Mouse (Mus musculus): ENCODE results near the gene Perm1. TPM values are rescaled to one million over a fixed set of nuclear protein-coding genes. Genes with fewer than 3 reads are reported as not detected.

Perm1 gene
- polyA plus RNA-seq, 1 experiment from 2014 or later, result 2.2 TPM

DNA sequence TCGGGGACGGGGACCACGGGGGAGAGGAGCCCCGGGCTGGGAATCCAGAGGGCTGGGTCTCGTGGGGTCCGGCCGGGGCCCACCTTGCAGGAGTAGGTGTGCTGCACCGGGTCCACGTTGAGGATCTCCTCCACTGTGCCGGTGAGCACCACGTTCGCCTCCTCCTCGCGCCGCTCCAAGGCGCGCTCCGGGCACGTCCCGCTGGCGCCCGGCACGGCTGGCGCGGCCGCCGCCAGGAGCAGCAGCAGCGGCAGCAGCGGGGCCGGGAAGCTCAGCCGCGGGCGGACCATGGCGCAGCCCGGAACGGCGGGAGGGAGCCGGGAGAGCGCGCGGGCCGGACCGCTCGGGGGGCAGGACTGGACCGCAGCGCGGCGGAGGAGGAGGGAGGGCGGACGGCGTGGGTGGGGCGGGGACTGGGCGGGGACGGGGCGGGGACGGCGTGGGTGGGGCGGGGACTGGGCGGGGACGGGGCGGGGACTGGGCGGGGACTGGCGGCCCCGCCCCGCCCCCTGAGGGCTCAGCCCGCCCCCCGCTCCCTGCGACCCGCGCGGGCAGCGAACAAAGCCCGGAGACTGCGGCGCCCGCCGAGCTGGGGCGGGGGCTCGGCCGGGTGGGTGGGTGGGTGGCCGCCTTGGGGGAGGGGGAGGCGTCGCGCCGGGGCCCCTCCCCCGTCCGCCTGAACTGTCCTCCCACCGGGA lies 18.4 kb upstream of the Perm1 start, which contains the start of gene Agrn:
Gene Agrn, minus strand, starts transcription at position 358 of the 698 bp plus-strand sequence.
- H3K36me3 ChIP-seq (ENCODE audit: control insufficient read depth, insufficient read depth, low read length), result no peaks in the 10 kb centered on the region
- H3K9ac ChIP-seq (ENCODE audit: low read depth, low read length), result peak within 1 kb of the TSS; percentile 95
- ATAC-seq, result peak; percentile 81
- H3K4me2 ChIP-seq (ENCODE audit: low read length), result peak within 1 kb of the TSS; percentile 68
- H3K4me3 ChIP-seq (ENCODE audit: low read length), result peak within 1 kb of the TSS; percentile 82
- peak within 1 kb of the TSS; percentile 87 for H3K27ac ChIP-seq (ENCODE audit: low read depth, low read length)
- peaks cover 31% of the 10 kb centered on the region for H3K4me1 ChIP-seq (ENCODE audit: control insufficient read depth, insufficient read depth, low read depth, low read length)
- no peaks in the 10 kb centered on the region for H3K9me3 ChIP-seq (ENCODE audit: control insufficient read depth, low read length)
- H3K27me3 ChIP-seq (replicated peaks; ENCODE audit: control insufficient read depth, insufficient read depth, low read length), result 0 out of 2 replicates have a peak, but pooled peaks cover under 1% of the 10 kb centered on the region
- WGBS, result 1% methylated on average over 20 of the region's 88 CpGs

DNA sequence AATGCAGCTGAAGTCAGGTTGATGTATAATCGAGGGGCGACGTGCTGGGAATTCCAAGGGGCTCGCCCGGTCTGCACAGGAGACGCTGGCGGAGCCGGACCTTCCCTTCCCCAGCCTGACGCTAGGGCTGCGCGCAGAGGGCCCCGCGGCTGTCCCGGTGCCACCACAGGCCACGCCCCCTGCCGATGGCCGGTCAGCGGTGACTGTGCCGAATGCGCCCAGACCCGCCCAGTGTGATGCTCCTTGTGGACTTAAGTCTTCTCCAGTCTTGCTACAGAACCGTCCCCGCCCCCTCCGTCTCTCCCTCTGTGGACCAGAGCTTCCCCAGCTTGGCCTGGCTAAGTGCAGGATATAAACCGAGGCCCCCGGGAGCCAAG lies 17.9 kb upstream of the Perm1 start:
- Histone ChIP-seq H3K27me3 (replicated peaks; ENCODE audit: control insufficient read depth, insufficient read depth, low read length) (0 out of 2 replicates have a peak, but pooled peaks cover 2% of the 10 kb centered on the region), H3K4me1 (ENCODE audit: control insufficient read depth, insufficient read depth, low read depth, low read length) (peaks cover 31% of the 10 kb centered on the region), H3K4me2 (ENCODE audit: low read length) (peak overlapping the region; percentile 64), H3K27ac (ENCODE audit: low read depth, low read length) (peak overlapping the region; percentile 87), H3K9ac (ENCODE audit: low read depth, low read length) (peak overlapping the region; percentile 67), H3K36me3 (ENCODE audit: control insufficient read depth, insufficient read depth, low read length) (no peaks in the 10 kb centered on the region), H3K9me3 (ENCODE audit: control insufficient read depth, low read length) (no peaks in the 10 kb centered on the region), H3K4me3 (ENCODE audit: low read length) (peak overlapping the region; percentile 82)
- peak; percentile 92 for ATAC-seq
- WGBS, result under 1% methylated on average over 25 of the region's 26 CpGs

DNA sequence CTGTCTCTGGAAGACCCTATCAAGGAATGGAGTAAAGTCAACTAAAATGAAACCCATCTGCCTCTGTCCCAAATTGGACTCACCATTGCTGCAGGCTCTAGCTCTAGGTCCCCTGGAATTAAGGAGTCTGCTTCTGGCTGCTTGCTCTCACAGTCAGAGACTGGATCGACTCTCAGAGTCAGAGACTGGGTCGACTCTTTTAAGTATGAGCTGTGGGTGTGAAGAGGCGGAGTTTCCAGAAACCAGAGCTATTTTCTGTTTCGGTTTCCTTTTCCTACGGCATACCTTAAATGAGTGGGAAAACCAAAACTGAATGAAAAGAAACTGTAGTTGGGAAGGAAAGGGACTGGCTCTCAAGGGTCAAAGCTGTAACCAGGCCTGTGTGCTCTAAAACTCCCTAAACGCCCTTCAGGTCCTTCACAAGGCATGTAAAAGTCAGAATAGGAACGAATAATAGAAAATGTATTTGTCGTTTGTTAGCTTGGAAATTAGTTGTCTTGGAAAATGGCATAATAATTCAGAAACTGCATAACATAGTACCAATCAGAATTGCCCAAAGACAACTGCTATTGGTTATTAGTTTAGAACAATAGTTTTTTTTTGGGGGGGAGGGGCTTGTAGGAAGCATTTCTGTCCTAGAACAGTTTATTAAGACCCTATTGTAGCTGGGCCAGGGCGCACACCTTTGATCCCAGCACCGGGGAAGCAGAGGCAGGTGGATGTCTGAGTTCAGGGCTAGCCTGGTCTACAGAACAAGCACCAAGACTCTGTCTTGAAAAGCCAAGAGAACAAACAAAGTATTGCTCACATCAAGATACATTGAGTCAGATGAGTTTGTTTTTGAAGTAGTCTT lies 14.8 kb upstream of the Perm1 start, which contains the start of gene Isg15:
Gene Isg15, minus strand, starts transcription at position 196 of the 853 bp plus-strand sequence.
- no peak for ATAC-seq
- Histone ChIP-seq H3K4me1 (ENCODE audit: control insufficient read depth, insufficient read depth, low read depth, low read length) (peaks cover 23% of the 10 kb centered on the region), H3K27ac (ENCODE audit: low read depth, low read length) (no peak within 1 kb of the TSS), H3K4me2 (ENCODE audit: low read length) (no peak within 1 kb of the TSS), H3K27me3 (replicated peaks; ENCODE audit: control insufficient read depth, insufficient read depth, low read length) (0 out of 2 replicates have a peak, but pooled peaks cover 2% of the 10 kb centered on the region), H3K9ac (ENCODE audit: low read depth, low read length) (no peak within 1 kb of the TSS), H3K9me3 (ENCODE audit: control insufficient read depth, low read length) (no peaks in the 10 kb centered on the region), H3K36me3 (ENCODE audit: control insufficient read depth, insufficient read depth, low read length) (no peaks in the 10 kb centered on the region), H3K4me3 (ENCODE audit: low read length) (no peak within 1 kb of the TSS)
- WGBS, result 61% methylated on average over 10 of the region's 10 CpGs

DNA sequence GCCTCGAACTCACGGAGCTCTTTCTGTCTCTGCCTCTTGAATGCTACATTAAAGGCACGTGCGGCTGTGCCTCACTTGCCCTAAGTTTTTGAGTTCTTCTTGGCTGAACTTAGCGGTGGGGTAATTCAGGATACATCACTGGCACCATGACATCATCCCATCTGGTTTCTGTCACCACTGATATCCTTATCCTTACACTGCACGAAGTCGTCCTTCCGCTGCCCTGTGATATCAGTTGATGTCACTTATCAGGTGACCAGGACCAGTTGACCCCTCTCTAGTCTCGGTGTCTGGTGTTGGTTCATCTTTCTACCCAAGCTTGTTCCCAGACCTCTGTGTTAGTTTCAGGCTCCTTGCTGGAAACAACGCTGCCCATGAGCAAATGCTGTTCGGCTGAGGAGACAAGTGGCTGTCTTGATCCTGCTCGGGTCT lies 13.2 kb upstream of the Perm1 start:
- no peak for ATAC-seq
- H3K27me3 ChIP-seq (replicated peaks; ENCODE audit: control insufficient read depth, insufficient read depth, low read length), result 0 out of 2 replicates have a peak, but pooled peaks cover 2% of the 10 kb centered on the region
- WGBS, result 41% methylated on average over 12 of the region's 12 CpGs

DNA sequence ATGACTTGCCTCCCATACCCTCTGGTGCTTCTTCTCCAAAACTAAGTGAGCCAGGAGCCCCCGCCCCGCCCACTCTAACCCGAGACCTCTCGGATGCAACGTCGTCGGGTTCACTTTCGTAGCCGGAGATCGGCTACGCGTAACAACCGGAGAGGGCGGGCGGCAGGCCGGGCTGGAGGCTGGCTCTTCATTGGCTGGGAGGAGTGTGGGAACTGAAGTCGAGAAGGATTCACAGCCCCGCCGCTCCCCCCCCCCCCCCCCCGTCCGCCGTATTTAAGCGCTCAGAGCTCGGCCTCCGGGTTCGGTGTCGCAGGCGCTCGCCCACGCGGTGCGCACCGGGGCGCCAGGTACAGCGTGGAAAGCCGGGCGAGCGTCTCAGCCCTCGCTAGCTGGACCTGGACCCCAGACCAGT lies 12.7 kb upstream of the Perm1 start, which contains the start of gene AW011738:
Gene AW011738, plus strand, starts transcription at position 304 of the 412 bp plus-strand sequence.
- peaks cover 17% of the 10 kb centered on the region for H3K4me1 ChIP-seq (ENCODE audit: control insufficient read depth, insufficient read depth, low read depth, low read length)
- H3K36me3 ChIP-seq (ENCODE audit: control insufficient read depth, insufficient read depth, low read length), result no peaks in the 10 kb centered on the region
- peak; percentile 84 for ATAC-seq
- H3K27me3 ChIP-seq (replicated peaks; ENCODE audit: control insufficient read depth, insufficient read depth, low read length), result 0 out of 2 replicates have a peak, but pooled peaks cover 2% of the 10 kb centered on the region
- peak within 1 kb of the TSS; percentile 84 for H3K27ac ChIP-seq (ENCODE audit: low read depth, low read length)
- under 1% methylated on average over 33 of the region's 39 CpGs for WGBS
- no peaks in the 10 kb centered on the region for H3K9me3 ChIP-seq (ENCODE audit: control insufficient read depth, low read length)
- peak within 1 kb of the TSS; percentile 75 for H3K9ac ChIP-seq (ENCODE audit: low read depth, low read length)
- H3K4me3 ChIP-seq (ENCODE audit: low read length), result peak within 1 kb of the TSS; percentile 61
- H3K4me2 ChIP-seq (ENCODE audit: low read length), result peak within 1 kb of the TSS; percentile 96

More for the DNA sequence above, 13.2 kb upstream of the Perm1 start:
- Histone ChIP-seq H3K27ac (ENCODE audit: low read depth, low read length) (peak overlapping the region; percentile 57), H3K9ac (ENCODE audit: low read depth, low read length) (peak overlapping the region; percentile 75), H3K4me3 (ENCODE audit: low read length) (peak overlapping the region; percentile 61), H3K36me3 (ENCODE audit: control insufficient read depth, insufficient read depth, low read length) (no peaks in the 10 kb centered on the region), H3K9me3 (ENCODE audit: control insufficient read depth, low read length) (no peaks in the 10 kb centered on the region), H3K4me1 (ENCODE audit: control insufficient read depth, insufficient read depth, low read depth, low read length) (peaks cover 17% of the 10 kb centered on the region), H3K4me2 (ENCODE audit: low read length) (peak overlapping the region; percentile 96)

DNA sequence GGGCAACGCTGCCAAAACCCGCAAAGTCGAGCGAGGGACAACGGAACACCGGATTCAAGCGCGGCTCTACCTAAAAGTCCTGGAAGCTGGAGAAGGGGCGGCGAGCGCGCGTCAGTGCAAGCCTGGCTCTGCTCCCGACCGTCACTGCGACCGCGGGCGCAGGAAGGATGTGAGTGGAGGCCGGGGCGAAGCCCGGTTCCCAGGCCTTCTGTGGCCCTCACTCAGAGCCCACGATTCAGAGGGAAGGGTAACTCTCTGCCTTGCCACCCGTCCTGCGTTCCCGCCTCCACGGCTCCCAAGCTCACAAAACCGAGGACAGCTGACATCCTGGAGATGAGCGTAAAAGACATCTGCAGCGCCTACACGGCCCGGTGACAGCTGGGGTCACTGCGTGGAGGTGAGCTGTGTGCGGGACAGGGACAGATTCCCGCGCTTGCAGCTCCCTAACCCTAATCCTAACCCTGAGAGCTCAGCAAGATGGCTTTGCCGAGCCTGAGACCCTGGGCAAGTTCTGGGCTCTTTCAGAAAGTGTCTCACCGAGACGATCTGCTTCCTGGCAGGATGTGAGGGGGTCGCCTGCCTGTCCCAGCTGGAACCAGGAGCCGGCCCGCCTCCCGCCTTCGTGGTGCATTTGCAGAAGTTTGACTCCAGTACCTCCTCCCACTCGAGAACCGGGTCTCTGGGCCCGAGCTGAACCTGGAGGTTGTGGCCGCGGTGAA lies 12.1 kb upstream of the Perm1 start:
- ATAC-seq, result peak; percentile 43
- no peaks in the 10 kb centered on the region for H3K36me3 ChIP-seq (ENCODE audit: control insufficient read depth, insufficient read depth, low read length)
- H3K4me2 ChIP-seq (ENCODE audit: low read length), result peak overlapping the region; percentile 96
- 0 out of 2 replicates have a peak, but pooled peaks cover 2% of the 10 kb centered on the region for H3K27me3 ChIP-seq (replicated peaks; ENCODE audit: control insufficient read depth, insufficient read depth, low read length)
- H3K4me3 ChIP-seq (ENCODE audit: low read length), result peak overlapping the region; percentile 61
- H3K27ac ChIP-seq (ENCODE audit: low read depth, low read length), result peak overlapping the region; percentile 84
- no peaks in the 10 kb centered on the region for H3K9me3 ChIP-seq (ENCODE audit: control insufficient read depth, low read length)
- under 1% methylated on average over 49 of the region's 49 CpGs for WGBS
- H3K4me1 ChIP-seq (ENCODE audit: control insufficient read depth, insufficient read depth, low read depth, low read length), result peaks cover 17% of the 10 kb centered on the region
- peak overlapping the region; percentile 75 for H3K9ac ChIP-seq (ENCODE audit: low read depth, low read length)

DNA sequence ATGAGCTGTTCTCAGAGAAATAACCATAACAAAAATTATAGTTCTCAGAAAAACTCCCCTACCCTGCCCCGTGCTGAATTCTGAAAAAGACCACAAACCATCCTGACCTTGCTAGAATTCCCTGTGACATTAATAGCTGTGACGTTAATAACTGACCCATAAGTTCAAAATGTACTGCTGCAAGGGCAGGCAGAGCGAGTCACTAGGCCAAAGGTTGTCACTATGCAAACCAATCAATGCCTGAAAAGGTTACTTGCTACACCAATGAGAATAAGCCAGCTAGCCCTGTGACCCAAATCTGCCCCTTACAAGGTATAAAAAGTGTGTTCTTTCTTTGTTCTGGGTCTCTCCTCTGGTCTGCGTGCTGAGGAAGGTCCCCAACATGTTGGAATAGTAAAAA lies 6.8 kb upstream of the Perm1 start:
- WGBS, result 95% methylated on average over 4 of the region's 4 CpGs
- no peak for ATAC-seq
- Histone ChIP-seq H3K9ac (ENCODE audit: low read depth, low read length) (no peak overlapping the region), H3K27me3 (replicated peaks; ENCODE audit: control insufficient read depth, insufficient read depth, low read length) (no peaks in the 10 kb centered on the region), H3K4me1 (ENCODE audit: control insufficient read depth, insufficient read depth, low read depth, low read length) (peaks cover 7% of the 10 kb centered on the region), H3K4me3 (ENCODE audit: low read length) (no peak overlapping the region), H3K36me3 (ENCODE audit: control insufficient read depth, insufficient read depth, low read length) (no peaks in the 10 kb centered on the region), H3K27ac (ENCODE audit: low read depth, low read length) (no peak overlapping the region), H3K9me3 (ENCODE audit: control insufficient read depth, low read length) (no peaks in the 10 kb centered on the region), H3K4me2 (ENCODE audit: low read length) (no peak overlapping the region)

DNA sequence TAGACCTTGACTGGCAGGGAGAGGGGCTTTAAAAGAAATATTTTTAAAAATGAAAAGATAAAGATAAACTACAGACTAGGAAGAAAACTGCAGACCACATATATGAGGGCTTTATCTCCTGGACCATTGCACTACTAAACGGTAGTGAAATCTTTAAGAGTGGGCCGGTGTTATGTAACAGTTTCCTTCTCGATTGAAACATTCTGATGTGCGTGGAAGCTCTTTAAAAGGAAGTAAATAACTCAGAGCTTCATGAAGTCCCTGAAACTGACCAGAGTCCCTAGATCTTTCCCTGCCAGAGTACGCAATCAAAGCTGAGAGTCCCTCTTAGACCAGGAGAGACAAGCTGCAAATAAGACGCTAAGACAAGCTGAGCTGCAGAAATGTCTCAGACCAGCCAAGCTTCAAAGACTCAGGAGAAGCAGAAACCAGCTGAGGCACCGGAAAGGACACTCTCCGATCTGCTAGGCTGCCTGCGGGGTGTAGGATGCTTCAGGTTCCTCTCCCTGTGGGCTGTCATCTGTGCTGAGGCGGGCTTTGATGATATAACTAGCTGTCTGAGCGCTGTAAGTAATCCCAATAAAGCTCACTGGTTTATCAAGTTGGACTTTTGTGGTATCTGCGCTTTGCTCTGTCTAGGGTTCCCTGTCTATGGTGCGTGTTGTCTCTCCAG lies 5.6 kb upstream of the Perm1 start:
- ATAC-seq, result no peak
- Histone ChIP-seq H3K9ac (ENCODE audit: low read depth, low read length) (no peak overlapping the region), H3K27me3 (replicated peaks; ENCODE audit: control insufficient read depth, insufficient read depth, low read length) (no peaks in the 10 kb centered on the region), H3K36me3 (ENCODE audit: control insufficient read depth, insufficient read depth, low read length) (no peaks in the 10 kb centered on the region), H3K4me2 (ENCODE audit: low read length) (no peak overlapping the region), H3K4me1 (ENCODE audit: control insufficient read depth, insufficient read depth, low read depth, low read length) (no peaks in the 10 kb centered on the region), H3K4me3 (ENCODE audit: low read length) (no peak overlapping the region), H3K27ac (ENCODE audit: low read depth, low read length) (no peak overlapping the region), H3K9me3 (ENCODE audit: control insufficient read depth, low read length) (no peaks in the 10 kb centered on the region)
- 78% methylated on average over 13 of the region's 13 CpGs for WGBS
